Mouse (Mus musculus) natural killer cell, adult 2 months (primary cell): ENCODE data around the gene Hmcn2.

Experiments
- DNase-seq, 2 experiments: peaks; one replicate each; pipeline ENCODE4 v3.0.0; 2022; ENCODE audit warnings: low spot score in 2 of 2

Gene Hmcn2

DNA sequence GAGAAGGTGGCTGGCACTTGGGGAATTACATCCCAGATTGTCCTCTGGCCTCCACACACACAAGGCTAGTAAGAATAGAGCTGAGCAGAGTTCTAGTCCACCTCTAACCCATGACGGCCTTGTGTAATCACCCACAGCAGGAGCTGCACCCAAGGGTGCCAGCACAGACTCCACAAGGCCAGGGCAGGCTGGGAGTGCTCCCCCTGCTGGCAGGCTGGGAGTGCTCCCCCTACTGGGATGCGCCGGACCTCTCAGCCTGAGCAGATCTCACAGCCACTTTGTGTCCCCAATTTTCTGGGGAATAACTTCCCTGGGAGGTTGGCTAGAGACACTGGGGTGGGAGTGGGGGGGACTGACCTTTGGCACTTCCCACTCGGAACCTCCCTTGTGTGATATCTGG, 68.7 kb downstream of the Hmcn2 start:
- DNase-seq, result peak in 1 of 2 experiments; percentile 47

DNA sequence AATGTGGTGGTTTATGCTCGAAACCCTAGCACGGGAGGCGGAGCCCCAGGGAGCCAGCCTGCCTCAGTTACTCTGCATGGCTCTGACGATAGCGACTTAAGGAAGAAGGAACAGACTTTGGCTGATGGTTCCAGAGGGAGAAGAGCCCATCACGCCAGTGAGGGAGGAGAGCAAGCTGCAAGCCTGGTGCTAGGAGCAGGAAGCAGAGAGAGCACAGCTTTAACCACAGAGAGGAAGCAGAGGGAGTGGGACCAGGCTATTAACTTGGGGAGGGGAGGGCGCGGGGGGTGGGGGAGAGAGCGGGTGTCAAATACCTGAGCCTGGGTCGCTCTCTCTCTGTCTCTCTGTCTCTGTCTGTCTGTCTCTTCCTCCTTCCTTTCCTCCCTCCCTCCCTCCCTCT, 102.8 kb downstream of the Hmcn2 start:
- DNase-seq, result no peak

DNA sequence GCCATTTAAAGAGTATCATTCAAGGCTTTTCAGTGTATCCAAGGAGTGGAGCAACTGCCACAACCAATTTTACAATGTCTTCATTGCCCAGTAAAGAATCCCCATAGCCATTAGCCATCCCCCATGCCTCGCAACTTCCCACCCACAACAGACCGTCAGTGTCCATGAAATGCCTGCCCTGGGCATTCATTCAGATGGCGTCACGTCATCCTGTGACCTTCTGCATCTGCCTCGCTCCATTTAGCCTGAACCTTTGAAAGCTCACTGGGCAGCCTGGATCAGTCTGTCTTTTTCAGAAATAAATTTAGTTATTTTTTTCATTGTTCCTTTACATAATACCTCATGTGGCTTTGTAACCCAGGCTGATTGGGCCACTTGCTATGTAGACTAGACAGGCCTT, 103.8 kb downstream of the Hmcn2 start:
- DNase-seq, result no peak

DNA sequence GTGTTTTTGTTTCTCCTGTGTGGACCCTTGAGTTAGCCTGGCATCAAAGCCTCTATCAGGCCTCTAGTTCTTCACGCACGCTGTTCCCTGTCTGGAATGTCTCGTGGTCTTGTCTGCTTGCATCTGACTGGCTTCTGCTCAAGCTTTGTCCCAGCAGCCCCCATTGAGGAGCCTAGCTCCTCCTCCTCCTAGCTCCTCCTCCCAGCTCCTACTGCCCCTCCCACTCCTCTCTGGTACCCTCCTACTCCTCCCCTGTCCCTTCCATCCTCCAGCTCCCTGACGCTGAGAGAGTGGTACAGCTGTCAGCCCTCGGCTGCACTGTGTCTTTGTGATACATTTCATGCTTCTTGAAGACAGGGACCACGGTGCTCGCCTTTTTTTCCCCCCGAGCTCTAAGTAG, 104.4 kb downstream of the Hmcn2 start:
- no peak for DNase-seq

DNA sequence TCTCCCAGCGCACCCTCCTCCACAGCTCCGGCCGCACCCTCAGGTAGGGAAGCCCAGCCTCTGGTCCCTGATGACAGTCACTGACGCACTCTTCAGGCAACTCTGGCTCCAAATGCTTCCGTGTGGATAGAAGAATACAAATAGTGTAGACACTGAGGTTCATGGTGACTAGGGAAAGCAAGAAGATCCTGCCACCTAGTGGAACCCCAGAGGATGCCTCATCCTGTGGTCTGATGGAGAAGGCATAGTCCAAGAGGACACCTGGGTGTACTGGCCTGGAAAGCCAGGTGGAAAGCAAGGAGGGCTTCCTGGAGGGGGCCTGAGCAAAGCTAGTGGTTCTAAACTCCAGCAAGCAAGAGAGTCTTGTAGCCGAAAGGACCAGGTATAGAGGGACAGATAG, 106.7 kb downstream of the Hmcn2 start:
- DNase-seq, result no peak

DNA sequence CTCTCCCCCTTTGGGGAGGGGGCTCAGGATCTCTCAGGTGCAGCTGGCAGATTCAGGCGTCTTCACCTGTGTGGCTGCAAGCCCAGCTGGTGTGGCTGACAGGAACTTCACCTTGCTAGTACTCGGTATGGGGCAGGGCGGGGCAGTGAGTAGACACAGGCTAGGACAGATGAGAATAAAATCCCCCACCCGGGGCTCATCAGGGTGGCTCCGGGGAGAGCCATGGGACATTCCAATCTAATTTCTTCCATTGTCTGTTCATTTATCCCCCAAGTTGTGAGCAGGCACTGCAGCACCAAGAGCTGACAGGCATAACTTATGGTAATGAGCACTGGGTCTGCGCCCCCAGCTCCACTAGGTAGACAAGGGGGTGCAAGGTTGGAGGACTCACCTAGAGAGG, 108.4 kb downstream of the Hmcn2 start:
- no peak for DNase-seq

DNA sequence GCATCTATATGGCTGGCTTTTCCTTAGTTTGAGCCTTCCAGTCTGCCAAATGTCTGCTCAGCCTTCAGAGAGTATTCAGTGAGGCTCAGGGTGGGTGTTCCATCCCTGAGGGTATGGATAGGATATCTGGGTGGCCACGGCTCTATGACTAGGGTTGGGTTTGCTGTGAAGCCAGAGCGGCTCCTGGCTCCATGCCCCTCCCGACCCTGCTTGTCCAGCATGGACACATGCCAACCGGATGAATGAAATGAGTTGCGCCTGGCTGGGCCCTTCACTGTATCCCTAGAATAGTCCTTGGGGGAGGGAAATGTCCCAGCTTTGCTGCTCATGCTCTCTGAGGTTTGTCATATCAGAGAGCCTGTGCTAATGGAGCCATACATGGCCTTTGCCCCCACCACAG, 117.3 kb downstream of the Hmcn2 start:
- no peak for DNase-seq

DNA sequence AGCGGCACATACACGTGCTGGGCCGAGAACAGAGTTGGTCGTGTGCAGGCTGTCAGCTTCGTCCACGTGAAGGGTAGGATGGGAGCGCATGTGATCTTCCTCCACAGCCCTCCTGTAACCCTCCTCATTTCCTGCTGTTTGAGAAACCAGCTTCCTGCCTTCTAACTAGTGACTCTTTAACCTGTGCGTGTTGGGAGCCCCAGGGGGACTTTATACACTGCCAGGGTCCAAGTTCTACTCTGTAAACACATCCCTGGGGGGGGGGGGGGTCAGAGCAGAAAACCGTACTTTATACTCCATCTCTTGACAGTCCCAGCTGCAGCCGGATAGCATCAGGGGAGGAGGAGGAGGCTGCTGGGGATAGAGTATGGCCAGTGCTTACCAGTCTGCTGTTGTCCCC, 120.5 kb downstream of the Hmcn2 start:
- DNase-seq, result no peak

DNA sequence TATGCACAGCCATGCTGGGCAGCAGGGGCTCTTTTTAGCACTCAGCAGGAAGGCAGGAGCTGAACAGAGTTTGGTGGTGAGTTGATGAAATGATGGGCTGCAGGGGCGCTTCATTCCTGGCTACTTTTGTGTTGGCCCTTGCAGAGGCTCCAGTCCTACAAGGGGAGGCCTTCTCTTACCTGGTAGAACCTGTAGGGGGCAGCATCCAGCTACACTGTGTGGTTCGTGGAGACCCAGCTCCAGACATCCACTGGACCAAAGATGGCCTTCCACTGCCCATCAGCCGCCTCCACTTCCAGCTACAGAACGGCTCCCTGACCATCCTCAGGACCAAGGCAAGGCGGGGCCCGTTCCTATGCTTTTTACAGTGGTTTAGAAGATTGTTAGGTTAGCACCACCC, 121.4 kb downstream of the Hmcn2 start:
- peak in 1 of 2 experiments; percentile 46 for DNase-seq

DNA sequence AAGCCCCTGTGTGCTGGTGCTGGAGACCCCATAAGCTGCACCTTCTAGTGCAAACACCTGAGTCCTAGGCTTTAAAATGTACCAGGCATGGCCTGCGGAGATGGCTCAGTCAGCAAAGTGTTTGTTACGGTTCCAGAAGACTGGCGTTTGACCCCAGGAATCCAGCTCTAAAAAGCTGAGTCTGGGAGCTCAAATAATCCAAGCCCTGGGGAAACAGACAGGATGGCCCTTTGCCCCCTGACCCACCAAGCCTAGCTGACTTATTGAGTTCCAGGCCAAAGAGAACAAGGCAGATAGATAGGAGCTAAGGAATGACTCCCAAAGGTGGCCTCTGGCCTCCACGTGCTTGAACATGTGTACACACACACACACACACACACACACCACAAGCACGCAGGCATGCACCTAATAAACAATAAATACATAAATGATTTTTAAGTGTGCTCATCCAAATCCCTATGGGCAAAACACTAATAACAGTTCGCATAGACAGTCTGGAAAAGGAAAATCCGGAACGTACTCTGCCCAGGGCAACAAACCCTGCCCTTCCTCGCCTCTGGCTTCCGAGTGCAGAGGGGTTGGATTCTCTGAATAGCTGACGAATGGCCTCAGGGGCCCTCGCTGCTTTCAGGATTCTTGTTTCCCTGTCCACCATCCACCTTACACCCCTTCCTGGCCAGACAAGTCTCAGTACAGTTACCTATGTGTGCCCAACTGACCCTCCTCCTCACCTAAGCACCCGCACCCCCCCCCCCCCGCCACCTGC, 123.4 kb downstream of the Hmcn2 start:
- no peak for DNase-seq

DNA sequence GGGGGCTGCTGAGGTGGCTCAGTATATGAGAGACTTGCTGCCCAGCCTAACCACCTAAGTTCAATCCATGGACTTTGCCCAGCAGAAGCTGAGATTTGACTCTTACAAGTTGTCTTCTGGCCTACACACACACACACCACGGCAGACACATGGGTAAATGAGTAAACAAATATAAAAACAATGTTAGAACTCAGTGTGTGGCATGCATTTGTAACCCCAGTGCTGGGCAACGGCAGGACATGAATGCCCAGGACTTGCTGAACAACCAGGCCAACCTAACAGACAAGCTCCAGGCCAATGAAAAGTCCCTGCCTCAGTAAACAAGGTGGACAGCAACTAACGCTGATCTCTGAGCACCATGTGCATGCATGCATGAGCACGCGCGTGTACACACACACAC, 125.4 kb downstream of the Hmcn2 start:
- no peak for DNase-seq

DNA sequence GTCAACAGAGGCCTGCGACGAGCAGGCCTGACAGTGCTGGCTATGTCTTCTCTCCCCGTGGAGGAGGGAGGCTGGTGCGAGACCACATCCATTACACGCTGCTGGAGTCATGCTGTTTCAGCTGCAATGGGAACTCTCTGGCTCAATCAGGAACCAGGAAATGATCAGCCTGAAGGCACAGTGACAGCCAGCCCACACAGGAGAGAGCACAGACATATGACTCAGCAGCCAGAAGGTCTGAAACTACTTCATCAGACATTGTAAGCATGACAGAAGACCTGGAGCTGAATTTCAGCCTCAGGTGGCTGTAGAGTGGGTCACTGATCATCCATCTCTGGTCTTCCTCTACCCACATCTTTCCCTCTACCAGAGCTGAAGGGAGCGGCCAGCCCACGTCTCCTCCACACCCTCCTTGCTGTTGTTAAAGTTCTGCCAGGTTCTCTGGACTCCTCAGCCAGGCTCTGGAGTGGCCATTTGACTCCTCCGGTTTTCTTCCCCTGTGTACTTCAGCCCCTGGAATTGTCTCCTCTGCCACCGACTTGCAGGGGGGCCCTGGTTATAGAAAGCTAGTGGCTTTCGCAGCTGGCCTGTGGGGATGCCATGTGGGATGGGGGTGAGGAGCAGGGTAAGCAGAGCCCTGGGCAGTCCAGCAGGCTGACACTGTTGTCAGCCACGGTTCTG, 128.4 kb downstream of the Hmcn2 start:
- DNase-seq, result no peak

DNA sequence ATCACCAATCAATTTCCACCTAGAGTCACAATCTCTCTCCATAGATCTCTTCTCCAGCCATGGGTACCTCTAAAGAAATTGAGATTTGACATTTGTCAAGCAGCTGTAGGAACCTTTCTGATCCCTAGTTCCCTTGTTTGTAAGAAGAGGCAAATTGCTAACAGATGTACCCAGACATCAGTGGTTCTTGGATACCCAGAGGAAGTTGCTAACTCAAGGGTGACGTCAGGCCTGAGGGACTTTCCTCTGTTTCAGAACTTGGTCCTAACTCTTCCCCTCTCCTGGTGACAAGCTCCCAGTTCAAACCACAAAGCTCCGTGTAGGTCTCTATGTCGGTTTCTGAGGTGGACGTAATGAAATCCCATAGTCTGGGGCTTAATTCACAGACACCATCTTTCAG, 131.8 kb downstream of the Hmcn2 start:
- no peak for DNase-seq

DNA sequence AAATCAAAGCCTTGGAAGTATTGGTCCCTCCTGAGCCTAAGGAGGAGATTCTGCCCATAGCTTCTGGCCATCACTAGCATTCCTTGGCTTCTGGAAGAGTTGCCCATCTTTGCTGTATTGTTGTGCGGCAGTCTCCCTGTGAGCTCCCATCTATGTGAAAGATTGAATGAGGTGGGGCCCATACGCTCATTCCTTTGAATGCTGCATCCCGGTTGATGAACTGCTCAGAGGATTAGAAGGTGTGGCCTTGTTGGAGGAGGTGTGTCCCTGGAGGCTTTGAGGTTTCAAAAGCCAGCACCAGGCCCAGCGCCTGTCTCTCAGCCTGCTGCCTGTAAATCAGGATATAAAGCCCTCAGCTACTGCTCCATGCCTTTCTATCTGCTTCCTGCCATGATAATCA, 132.2 kb downstream of the Hmcn2 start:
- DNase-seq, result no peak

DNA sequence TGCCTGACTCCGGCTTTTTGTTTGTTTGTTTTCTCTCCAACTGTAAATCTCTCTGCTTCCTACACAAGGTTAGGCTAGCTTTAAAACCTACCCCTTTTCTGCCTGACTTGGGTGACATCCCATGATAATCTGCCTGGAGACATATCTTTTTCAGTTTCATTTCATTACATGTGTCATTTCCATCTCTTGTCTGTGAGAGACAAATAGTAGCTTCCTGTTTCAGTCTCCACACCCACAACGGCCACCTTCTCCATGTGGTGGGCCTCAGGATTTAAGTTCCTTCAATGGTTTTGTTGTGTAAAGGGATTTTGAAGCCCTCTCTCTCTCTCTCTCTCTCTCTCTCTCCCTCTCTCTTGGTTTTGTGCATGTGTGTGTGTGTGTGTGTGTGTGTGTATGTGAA, 133.3 kb downstream of the Hmcn2 start:
- DNase-seq, result no peak

DNA sequence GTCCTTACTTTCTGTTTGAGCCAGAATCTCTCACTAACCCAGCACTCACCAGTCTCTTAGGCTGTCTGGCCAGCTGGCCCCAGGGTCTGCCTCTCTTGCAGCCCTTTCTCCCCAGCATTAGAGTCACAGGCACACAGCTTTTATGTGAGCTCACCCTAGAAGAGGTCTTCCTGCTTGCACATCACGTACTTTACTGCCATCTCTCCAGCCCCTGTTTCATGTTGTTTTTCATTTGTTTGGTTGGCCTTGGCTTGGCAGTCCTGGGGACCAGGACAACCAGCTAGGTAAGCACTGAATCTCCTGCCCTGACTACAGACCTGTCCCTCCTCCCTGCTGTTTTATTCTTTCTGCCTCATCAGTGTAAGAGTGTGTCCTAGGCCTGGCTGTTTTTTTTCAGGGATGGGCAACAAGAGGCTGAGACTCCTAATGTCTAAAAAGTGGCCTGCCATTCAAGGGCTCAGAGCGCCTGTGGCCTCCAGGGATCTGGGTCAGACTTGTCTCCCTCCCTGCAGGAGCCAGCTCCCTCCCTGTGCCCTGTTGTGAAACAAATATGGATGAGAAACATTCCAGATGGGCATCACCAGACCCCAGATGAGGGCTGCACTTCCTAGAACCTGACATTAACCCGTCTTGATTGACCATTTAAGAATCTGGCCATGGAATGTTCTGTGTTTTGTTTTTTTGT, 134.7 kb downstream of the Hmcn2 start:
- no peak for DNase-seq

DNA sequence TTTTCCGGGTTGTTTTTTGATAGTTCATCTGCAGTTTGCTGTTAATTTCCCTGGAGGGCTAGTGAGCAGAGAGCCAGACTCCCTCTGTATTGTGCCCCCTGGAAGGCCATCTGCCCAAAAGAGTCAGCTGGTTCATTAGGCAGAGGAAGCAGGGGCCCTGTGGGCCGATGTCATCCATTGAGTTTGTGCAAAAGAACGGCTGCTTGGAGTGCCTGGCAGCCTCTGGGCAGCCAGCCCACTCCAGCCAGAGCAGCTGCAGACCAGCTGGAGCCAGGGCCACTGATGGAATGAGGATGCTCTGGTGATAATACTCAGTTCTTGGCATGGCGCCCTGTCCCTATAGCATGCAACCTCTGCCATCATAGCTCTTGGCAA, 135.2 kb downstream of the Hmcn2 start:
- DNase-seq, result no peak

DNA sequence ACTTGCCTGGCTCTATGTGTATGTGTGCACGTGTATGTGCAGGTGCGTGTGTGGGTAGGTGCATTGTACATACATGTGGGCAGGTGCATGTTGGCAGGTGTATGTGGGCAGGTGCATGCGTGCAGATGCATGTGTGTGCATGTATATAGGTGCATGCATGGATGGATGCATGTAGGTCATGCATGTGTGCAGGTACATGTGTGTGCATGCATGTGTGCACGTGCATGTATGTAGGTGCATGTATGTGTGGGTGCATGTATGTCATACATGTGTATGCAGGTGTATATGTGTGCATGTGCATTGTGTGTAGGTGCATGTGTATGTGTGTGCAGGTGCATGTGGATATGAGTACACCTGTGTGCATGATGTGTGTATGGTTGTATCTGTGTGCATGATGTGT, 135.7 kb downstream of the Hmcn2 start:
- DNase-seq, result no peak

DNA sequence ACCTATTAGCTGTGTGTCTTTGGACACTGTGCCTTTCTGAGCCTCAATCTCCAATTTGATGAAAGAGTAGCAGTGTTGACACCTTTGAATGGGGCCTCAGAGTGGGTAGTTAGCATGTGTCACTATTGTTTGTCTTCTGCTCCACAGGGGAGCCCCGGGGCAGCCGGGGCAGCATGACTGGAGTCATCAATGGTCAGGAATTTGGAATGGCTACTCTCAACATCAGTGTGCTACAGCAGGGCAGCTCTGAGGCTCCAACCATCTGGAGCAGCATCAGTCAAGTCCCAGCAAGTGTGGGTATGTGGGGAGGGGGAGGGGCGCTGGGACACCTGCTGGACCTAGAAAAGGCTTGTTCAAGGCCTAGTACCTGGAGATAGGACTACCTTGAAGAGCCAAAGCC, 136.4 kb downstream of the Hmcn2 start:
- DNase-seq, result no peak

DNA sequence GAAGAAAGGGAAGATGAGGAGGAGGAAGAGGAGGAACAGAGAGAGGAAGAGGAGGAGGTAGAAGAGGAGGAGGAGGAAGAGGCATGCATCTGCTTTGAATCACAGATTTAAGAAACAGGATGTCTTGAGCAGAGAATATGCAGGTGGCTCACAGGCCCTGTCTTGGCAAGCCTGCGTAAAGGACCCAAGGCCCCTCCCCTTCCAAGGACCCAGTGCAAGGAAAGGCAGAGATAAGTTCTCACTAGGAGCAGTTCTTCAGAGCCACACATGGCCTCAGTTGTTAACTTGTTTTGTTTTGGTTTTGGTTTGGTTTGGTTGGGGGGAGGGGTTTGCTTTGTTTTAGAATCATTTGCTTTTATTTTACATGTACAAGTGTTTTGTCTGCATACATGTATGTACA, 137.3 kb downstream of the Hmcn2 start:
- DNase-seq, result no peak

DNA sequence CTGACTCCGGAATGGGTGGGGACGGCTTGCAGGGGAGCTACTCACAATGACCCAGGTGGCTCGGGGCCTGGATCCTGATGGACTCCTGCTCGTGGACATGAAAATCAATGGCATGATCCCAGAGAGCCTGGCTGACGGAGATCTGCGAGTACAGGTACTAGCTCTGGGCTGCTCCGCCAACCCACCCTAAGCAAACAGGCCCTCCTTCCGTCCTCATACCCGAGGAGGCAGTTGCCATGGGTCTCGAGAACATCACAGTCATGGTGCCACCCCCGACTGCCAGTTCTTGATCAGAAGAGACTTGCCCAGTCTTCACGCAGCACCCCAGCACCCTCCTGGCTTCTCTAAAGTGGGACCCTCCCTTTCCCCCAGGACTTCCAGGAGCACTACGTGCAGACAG, 138.8 kb downstream of the Hmcn2 start:
- DNase-seq, result no peak

DNA sequence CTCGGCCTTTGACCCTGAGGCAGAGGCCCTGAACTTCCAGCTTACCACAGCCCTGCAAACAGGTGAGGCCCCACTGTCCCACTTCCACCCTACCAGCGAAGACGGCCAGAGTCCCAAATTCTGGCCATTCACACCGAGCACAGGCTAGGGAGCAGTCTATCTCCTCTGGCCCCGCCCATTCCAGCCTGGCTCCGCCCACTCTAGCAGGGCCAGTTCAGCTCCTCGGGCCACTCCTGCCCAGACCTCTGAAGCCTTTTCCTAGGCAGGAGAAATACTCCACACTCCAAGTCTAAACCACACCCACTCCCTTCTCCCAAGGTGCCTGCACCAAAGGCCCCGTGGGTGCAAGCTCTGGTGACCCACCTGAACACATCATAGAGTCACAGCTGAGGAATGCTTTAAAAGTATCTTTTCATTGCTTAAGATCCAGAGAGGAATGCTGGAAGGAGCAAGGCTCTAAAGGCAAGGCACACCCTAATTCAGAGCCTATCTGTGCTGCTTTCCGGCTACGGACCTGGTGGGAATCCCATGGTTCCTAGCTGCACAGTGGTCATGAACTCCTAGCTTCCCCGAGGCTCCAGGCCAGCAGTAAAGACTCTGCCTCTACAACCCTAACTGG, 139.5 kb downstream of the Hmcn2 start:
- DNase-seq, result no peak

DNA sequence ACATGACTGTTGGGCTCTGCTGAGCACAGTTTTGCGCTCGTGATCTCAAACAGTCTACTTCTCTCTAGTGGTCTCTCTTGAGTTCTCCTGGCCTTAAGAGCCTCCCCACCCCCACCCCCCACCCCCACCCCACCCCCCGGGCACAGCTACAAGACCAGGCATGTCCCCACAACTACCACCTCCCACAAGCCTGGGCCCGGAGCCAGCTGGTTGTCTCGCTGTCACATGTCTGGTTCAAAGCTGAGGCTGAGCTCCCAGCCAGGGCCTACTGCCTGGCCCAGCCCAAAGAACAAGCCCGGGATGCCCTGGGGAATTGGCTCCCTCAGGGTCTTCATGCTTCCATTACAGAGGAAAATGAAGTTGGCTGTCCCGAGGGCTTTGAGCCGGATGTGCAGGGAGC, 140.1 kb downstream of the Hmcn2 start:
- DNase-seq, result no peak
